Mouse (Mus musculus): Measurements from ENCODE around the gene Tctex1d4. TPM values are rescaled to one million over a fixed set of nuclear protein-coding genes. Genes with fewer than 3 reads are reported as not detected.

The Tctex1d4 gene
- not detected for total RNA-seq (2021)
- long read RNA-seq, experiment 1 = 0 reads
- long read RNA-seq, experiment 2 = 0 reads

DNA sequence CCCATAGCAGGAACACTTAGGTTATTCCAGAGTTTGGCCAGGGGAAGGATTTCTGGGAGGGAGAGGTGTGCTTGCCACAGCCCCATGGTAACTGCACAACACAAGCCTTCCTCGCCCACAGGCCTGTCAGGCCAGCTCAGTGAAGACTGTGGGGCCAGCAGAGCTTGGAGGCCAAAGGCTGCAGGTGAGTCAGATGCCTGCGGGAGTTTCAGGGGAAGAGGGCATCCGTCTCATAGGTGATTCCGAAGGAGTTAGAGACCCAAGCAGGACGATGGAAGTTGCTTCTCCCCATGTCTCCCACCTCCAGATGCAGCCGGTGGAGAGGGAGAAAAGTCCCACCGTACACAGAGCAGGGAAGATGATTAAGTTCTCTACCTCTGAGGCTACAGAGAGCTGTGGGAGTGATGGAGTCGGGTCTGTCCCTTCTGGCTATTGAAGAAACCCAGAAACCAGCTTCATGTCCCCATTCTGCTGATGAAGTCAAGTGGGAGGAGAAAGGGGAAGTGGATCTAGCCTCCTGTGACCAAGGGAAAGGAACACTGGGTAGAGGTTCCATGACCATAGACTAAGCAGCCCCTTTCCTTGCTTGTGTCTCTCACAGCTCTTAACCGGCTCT, at the start of gene Tctex1d4:
Gene Tctex1d4, plus strand, starts transcription at position 120 of the 616 bp plus-strand sequence.
- DNase-seq = no peak

DNA sequence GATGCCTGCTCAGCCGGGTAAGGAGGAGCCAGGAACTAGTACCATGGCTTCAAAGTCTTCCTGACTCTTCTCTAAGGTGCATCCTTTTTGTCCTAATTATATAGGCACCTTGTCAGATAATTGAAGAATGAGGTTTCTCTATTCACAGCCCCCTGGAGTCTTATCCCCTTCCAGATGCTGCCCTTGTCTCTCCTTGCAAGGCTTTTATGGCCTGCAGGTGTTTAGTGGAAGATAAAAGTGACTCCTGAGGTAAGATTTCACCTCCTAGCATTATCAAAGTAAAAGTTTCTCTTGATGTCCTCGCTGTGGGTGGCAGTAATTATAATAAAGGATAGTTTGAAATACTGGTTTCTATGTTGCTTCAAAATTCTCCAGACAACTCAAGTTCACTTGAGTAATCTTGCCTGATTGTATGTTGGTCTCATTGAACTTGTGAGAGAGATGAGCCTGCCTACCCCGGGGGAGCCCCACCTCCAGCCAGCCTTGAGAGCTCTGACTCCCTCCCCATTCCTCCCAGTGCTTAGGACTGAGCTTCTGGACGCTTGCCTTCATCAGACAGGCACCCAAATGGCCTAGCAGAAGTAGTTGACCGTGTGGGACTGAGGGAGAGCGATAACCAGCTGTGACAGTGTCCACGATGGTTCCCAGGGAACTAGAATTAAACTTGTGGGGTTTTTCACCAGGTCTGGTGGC, 38.5 kb upstream of the Tctex1d4 start:
- peak; percentile 43 for DNase-seq

- DNase-seq = no peak
These were observed 36.0 kb upstream of the Tctex1d4 start for GRCm38 (mm10) chr4:117090586-117090985.

DNA sequence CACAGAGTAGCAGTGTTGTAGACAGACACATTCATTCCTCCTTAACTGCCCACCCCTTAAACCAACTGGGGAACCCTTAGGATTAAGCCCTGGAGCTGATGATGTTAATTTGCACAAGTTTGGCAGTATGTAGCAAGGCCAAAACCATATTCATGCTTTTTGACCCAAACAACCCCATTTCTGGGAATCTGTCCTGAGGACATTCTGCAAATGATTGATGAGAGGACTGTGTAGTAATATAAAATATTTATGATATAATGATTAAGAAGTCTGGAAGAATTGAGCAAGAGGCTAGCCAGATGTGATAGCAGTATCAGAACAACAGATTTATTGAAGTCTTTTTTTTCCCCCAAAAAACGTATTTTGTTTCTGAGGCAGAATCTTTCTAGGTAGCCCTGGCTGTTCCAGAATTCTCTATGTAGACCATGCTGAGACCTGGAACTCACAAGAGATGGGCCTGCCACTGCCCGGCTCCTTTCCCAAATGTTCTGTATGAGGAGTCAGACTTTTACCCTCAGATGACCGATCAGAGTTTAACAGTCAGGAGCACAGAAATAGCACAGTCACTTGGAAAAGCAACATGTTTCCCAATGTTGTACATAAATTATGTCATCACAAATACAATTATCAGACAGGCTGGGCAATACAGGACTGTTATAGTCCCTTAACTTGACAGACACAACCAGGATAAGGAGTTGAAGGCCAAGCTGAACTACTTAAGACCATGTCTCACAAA, 31.8 kb upstream of the Tctex1d4 start:
- DNase-seq = no peak

GRCm38 (mm10) chr4:117095551-117096452, 30.8 kb upstream of the Tctex1d4 start, which contains the start of gene Ptch2:
TSS of gene Ptch2 (plus strand) at chr4:117096075.
- peak; percentile 83 for DNase-seq

DNA sequence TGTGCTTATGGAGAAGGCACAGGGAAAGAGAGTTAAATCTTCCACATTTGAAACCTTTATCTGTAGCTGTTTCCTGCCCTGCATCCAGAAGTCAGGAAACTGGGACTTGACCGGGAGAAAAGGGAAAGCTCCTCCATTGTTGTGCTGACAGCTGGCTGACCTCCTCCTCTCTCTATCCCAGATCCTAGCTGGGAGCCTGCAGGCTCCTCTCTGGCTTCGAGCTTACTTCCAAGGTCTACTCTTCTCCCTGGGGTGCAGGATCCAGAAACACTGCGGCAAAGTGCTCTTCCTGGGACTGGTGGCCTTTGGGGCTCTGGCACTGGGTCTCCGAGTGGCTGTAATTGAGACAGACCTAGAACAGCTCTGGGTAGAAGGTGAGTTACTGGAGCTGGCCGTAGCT, 29.9 kb upstream of the Tctex1d4 start:
- DNase-seq = peak; percentile 42

DNA sequence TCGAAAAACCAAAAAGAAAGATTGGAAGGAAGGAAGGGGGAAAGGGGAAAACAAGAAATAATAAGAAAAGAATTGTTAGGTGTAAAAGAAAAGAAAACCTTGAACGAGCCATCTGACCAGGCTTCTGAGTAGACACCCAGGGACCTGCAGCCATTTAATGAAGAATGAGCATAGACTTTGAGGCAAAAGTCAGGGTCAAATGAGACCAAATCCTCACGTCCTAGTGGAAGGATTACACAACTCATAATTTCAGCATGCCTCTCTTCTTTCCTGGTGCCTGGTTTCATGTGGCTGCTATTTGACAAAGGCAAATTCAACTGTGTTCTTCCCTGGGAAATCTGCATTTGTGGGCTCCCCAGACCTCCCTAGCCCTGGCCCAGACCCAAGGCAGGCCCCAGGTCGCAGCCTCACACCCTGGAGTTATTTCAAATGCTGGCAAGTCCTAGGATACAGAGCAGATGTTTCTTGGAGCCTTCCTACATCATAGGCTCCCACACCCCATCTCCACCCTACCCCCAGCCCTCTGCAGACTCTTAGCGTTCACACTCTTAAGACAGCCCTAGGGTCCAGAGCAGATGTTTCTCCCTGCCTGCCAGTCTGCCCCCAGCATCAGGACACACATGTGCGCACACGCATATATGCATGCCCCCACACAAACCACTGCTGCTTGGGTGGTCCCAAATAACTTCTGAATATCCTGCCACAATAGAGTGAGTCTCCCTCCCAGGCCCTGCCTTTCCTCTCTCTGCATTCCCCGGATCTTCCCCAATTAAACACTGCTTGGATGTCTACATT, 28.4 kb upstream of the Tctex1d4 start:
- DNase-seq = no peak

GRCm38 (mm10) chr4:117098764-117099036, 27.9 kb upstream of the Tctex1d4 start:
- DNase-seq = no peak

- no peak for DNase-seq
These were observed 26.6 kb upstream of the Tctex1d4 start for GRCm38 (mm10) chr4:117100036-117100435.

DNA sequence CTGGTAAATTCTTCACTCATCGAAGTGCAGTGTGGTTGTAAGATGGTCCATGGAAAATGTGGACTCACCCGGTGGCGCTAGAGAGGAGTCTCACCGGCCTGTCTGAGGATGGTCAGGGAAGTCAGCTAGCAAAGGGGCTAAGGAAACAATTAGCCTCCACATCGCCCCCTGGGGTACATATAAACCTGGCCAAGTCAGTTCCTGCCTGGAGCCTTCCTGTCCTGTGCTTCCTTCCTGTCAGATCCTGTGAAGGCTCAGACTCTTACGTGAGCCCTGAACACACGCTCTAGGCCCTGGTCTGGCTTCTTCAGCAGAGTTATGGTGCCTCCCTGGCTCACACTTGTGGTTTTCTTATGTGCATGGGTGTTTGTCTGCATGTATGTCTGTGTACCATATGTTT, 25.4 kb upstream of the Tctex1d4 start:
- DNase-seq = peak; percentile 50

- no peak for DNase-seq
These were observed 21.9 kb upstream of the Tctex1d4 start for GRCm38 (mm10) chr4:117104672-117105071.

DNA sequence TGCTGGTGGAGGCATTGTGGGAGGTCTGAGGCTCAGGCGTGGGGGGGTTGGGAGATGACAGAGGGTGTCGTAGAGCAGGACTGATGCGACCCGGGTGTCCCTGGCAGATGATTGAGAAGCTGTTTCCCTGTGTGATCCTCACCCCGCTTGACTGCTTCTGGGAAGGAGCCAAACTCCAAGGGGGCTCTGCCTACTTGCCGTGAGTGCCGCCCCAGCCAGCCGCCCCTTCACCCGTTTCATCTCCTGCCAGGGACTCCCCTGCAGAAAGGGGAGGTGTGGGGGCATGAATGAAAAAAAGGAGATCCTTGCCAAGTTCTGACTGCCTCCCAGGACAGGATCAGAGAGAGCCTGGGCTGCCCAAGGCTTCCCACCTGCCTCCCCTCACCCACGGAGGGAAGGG, 21.5 kb upstream of the Tctex1d4 start:
- DNase-seq = peak; percentile 38

GRCm38 (mm10) chr4:117107813-117108523, 18.6 kb upstream of the Tctex1d4 start:
- DNase-seq = no peak

GRCm38 (mm10) chr4:117108524-117108849, 18.1 kb upstream of the Tctex1d4 start:
- no peak for DNase-seq

DNA sequence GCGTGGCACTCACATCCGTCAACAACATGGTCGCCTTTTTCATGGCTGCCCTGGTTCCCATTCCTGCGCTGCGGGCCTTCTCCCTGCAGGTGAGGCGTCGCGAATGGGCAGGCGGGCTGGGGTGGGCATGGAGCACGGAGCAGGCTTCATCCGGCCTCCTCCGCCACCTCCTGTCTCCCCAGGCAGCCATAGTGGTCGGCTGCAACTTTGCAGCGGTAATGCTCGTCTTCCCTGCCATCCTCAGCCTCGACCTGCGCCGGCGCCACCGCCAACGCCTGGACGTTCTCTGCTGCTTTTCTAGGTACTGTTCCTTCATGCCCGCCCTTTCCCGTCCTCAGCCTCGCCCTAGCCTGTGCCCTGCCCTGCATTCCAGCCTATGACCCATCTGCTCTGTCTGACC, 17.3 kb upstream of the Tctex1d4 start:
- no peak for DNase-seq

DNA sequence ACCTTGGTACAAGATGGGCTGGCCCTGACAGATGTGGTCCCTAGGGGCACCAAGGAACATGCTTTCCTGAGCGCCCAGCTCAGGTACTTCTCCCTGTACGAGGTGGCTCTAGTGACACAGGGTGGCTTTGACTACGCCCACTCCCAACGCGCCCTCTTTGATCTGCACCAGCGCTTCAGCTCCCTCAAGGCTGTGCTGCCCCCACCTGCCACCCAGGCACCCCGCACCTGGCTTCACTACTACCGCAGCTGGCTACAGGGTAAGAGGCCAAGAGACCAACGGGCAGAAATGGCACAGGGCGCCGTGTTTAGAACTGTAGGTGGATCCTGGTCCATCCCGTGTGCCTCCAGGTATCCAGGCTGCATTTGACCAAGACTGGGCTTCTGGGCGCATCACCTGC, 16.3 kb upstream of the Tctex1d4 start:
- DNase-seq = no peak

DNA sequence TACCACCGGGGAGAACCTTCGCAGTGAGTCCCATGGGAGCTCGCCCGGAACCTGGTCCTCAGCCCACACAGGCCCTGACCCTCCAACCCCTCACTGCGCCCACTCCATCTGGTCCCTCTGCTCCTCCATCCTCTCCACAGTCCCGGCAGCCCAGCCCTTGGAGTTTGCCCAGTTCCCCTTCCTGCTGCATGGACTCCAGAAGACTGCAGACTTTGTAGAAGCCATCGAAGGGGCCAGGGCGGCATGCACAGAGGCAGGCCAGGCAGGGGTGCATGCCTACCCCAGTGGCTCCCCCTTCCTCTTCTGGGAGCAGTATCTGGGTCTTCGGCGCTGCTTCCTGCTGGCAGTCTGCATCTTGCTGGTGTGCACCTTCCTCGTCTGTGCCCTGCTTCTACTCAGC, 15.6 kb upstream of the Tctex1d4 start:
- no peak for DNase-seq

- DNase-seq = no peak
These were observed 13.4 kb upstream of the Tctex1d4 start for GRCm38 (mm10) chr4:117113237-117113636.

GRCm38 (mm10) chr4:117115592-117115991, 11.0 kb upstream of the Tctex1d4 start:
- DNase-seq = no peak

DNA sequence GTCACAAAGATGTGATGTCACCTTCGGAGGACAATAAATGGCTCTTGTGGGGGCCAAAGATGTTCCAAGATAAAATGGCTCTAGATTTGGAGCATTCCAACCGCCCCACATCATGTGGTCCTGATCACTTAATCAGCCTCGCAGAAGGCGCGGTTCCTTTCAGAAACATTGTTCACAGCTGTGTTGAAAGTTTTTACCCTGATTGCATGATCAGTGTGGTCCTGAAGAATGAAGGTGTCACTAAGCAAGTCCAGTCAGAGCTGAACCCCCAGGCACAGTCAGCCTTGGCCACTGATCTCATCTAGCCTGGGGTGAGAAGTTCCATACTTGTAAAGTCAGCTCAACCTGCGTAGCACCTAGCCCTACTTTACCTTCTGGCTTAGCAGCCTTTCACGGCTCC, 8.7 kb upstream of the Tctex1d4 start:
- no peak for DNase-seq

- DNase-seq = no peak
These were observed 7.0 kb upstream of the Tctex1d4 start for GRCm38 (mm10) chr4:117119636-117120035.

Data from adrenal gland, postnatal 10 days (tissue).